Mouse (Mus musculus) testis, adult 2 months (tissue): ENCODE measurements around the gene Rhou.

Experiments used
- CTCF ChIP-seq: fragments of 200-500 bp; IDR thresholded peaks from 2 replicates; pipeline ENCODE4 v1.5.1; 2012; ENCODE audit warnings: low read depth, mild to moderate bottlenecking, inconsistent platforms, low read length, moderate library complexity; ENCODE audit not compliant: control insufficient read depth, insufficient read depth, insufficient replicate concordance
- POLR2A ChIP-seq: fragments of 200-500 bp; IDR thresholded peaks from 2 replicates; pipeline ENCODE4 v1.6.1; 2012; ENCODE audit warnings: low read depth, mild to moderate bottlenecking, inconsistent platforms, low read length, moderate library complexity; ENCODE audit not compliant: control insufficient read depth

GRCm38 (mm10) chr8:123705376-123705775 lies 51.6 kb downstream of the Rhou start:
- TF ChIP-seq CTCF (no peak), POLR2A (no peak)
